Mouse (Mus musculus) cerebellum, adult 9-11 months (tissue): Measurements from ENCODE around the gene Trex1.

Experiments
- DNase-seq: peaks from one replicate; pipeline ENCODE4 v3.0.0; 2022

Trex1 gene

DNA sequence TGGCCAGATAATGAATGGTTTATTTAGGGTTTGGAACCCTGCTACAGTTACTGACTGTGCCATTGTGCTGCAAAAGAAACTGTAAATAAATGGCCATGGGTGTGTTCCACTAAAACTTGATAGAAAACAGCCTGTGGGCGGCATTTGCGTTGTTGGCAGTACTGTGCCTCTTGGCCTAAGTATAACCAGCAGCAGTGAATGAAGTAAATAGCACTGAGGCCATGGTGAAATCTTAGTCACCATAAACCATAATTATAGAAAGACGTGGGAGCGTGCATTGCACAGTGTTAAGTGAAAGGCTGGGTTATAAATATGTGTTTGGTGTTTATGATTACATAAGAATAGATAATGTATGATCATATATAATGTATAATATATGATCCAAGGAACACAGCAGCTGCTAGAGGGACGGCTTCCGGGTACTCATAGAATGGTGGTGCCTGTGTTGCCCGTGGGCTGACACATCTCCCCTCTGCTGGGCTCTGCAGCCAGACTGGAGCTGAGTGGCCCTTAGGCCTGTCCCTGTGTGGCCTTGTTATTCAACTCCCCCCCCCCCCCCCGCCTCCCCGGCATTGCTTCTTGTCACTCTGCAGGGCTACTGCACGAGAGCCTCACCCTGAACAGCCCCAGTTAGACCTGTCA is 50.4 kb downstream of the Trex1 start:
- no peak for DNase-seq

DNA sequence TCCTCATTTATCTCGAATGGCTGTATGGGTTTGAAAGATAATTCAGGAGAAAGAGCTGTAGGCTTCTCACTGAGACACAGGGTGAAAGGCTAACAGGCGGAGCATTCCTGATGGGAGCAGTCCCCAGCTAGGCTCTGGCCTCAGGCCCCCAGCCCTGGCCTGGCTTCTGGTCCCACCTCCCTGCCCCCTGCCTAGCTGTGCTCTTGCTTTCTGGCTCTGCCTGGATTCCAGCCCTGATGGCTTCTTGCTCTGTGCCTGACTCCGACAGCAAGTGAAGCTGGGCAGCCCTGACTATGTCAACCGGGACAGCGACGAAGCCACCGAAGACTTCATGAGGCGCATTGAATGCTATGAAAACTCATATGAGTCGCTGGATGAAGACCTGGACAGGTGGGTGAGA is 51.5 kb downstream of the Trex1 start:
- DNase-seq: no peak
